Mouse (Mus musculus) intestine, embryonic 14.5 days (tissue): ENCODE results near the gene Celf6. TPM values are rescaled to one million over a fixed set of nuclear protein-coding genes. Genes with fewer than 3 reads are reported as not detected.

Source experiments
- ATAC-seq: fragments of 200-750 bp; cut with Nextera tagmentation; replicated peaks from 2 replicates; pipeline ENCODE4 v1.8.0; 2017; ENCODE audit warnings: low read depth, moderate number of reproducible peaks, moderate TSS enrichment, moderate library complexity; ENCODE audit not compliant: low FRiP score, low TSS enrichment
- DNase-seq: peaks from one replicate; pipeline ENCODE4 v3.0.0-alpha.2; 2018; ENCODE audit warnings: low spot score
- H3K27ac ChIP-seq: fragments of 300-500 bp; sonication (generic); 2 replicates; pipeline ENCODE4 v1.5.1; 2014; ENCODE audit warnings: low read depth, mild to moderate bottlenecking, control low read depth
- H3K27me3 ChIP-seq: fragments of 300-500 bp; sonication (generic); replicated peaks from 2 replicates; pipeline ENCODE4 v1.6.1; 2014; ENCODE audit warnings: low read length, control low read depth; ENCODE audit not compliant: control insufficient read depth, insufficient read depth
- H3K36me3 ChIP-seq: fragments of 300-500 bp; sonication (generic); 2 replicates; pipeline ENCODE4 v1.6.1; 2014; ENCODE audit warnings: low read length, control low read depth; ENCODE audit not compliant: control insufficient read depth, insufficient read depth
- H3K4me1 ChIP-seq: fragments of 300-500 bp; sonication (generic); replicated peaks from 2 replicates; pipeline ENCODE4 v1.6.1; 2014; ENCODE audit warnings: low read length, control low read depth, mixed read lengths; ENCODE audit not compliant: control insufficient read depth, insufficient read depth
- H3K4me2 ChIP-seq: fragments of 300-500 bp; sonication (generic); 2 replicates; pipeline ENCODE4 v1.6.1; 2014; ENCODE audit warnings: low read length
- H3K4me3 ChIP-seq: fragments of 300-500 bp; sonication (generic); 2 replicates; pipeline ENCODE4 v1.5.1; 2014; ENCODE audit warnings: low read depth, low read length, control low read depth, mixed read lengths
- H3K9ac ChIP-seq: fragments of 300-500 bp; sonication (generic); 2 replicates; pipeline ENCODE4 v1.6.1; 2014; ENCODE audit warnings: mild to moderate bottlenecking, low read length
- H3K9me3 ChIP-seq: fragments of 300-500 bp; sonication (generic); 2 replicates; pipeline ENCODE4 v1.6.1; 2016; ENCODE audit warnings: low read length, control low read depth; ENCODE audit not compliant: control insufficient read depth
- WGBS: fragments of 180-500 bp; shearing (Covaris S2); extraction: QIAGEN DNeasy Blood & Tissue Kit; methylation state at CpG from one replicate; pipeline ENCODE4 v1.1.7; 2014; 5-methylcytosine and 5-hydroxymethylcytosine counted together
- polyA plus RNA-seq: library from polyadenylated mRNA; unstranded; fragments of >200 nt; fragmentation: Nextera tagmentation; extraction: Ambion mirVana; gene quantifications from 2 replicates; pipeline ENCODE4 v1.2.1, GENCODE M21; 2014

The Celf6 gene
- polyA plus RNA-seq, 1 experiment from 2014 or later = 3.3 TPM

DNA sequence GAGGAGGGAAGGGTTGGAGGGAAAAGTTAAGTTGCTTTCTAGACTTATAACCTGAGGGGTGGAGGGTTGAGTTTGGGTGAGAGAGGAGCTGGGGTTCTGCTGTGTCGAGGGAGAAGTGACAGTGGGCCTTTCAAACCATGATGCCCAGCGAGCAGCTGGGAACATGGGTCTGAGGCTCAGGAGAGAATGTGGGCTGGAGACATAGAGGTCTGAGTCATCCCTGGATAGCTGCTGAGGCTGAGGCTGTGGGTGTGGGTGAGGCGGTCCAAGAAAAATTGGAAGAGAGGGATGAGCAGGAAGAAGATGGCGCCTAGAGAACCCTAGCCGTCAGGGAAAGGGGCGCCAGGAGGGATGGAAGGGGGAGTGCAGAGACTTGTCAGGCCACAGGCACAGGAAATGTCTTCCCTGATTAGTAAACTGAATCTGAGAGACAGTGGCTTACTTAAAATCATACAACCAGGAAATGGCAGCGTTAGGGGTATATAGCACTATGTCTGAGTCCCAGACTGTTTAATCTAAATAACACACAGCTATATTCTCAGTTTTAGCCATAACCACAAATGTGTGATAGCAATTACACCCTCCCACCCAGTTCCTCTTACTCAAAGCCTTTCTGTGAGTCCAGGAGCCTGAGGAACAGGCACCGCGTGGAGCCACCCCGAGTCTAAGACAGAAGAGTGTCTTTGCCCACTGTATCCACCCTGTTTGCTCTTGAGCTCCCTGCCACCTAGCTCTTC lies 12.2 kb downstream of the Celf6 start:
- Histone ChIP-seq H3K27me3 (0 out of 2 replicates have a peak, but pooled peaks cover 2% of the 10 kb centered on the region), H3K36me3 (no peaks in the 10 kb centered on the region), H3K4me2 (no peak overlapping the region), H3K4me3 (no peak overlapping the region), H3K27ac (no peak overlapping the region), H3K4me1 (no peaks in the 10 kb centered on the region), H3K9me3 (no peaks in the 10 kb centered on the region), H3K9ac (no peak overlapping the region)
- 68% methylated on average over 10 of the region's 10 CpGs for WGBS
- ATAC-seq (no peak), DNase-seq (no peak)

DNA sequence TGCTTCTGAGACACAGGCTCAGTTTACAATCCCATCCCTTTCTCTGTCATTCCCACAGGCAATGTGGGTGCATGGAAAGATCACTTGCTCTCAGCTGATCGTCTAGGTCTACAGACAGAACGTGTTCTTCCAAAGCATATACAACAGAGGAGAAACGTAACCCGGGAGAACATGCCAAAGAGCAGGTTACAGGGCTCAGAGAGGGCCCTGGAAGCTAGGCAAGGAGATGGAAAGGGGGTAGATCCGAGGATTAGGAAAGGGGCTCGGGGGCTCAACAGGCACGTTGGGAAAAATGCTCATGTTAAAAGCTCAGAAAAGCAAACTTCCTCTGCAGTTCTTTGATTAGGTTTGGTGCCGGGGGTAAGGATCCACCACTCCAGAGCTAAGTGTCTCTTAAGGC lies 23.9 kb downstream of the Celf6 start:
- WGBS = 71% methylated on average over 8 of the region's 8 CpGs
- H3K36me3 ChIP-seq = no peaks in the 10 kb centered on the region
- H3K4me3 ChIP-seq = no peak overlapping the region
- ATAC-seq = no peak
- DNase-seq = no peak
- no peaks in the 10 kb centered on the region for H3K4me1 ChIP-seq
- 0 out of 2 replicates have a peak, but pooled peaks cover 4% of the 10 kb centered on the region for H3K27me3 ChIP-seq
- no peak overlapping the region for H3K27ac ChIP-seq
- H3K4me2 ChIP-seq = no peak overlapping the region
- no peaks in the 10 kb centered on the region for H3K9me3 ChIP-seq
- no peak overlapping the region for H3K9ac ChIP-seq

DNA sequence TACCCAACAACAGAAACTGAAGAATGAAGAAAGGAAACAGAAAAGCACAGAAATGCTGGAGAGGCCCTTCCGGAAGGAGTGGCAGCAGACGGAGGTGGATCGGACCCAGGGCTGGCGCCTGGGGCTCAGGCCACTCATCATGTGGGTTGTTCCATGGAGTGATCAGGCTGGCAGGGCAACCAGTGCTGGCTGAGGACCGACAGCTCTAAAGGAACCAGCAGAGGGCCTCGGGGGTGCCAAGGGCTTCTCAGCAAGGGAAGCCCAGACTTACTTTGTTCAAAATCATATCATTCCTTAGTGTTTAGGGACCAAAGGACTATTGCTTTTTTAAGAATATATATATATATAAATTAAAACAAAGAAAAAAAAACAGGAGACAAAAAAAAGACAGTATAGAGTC lies 28.2 kb downstream of the Celf6 start:
- ATAC-seq = no peak
- H3K9me3 ChIP-seq = no peaks in the 10 kb centered on the region
- no peaks in the 10 kb centered on the region for H3K4me1 ChIP-seq
- WGBS = 58% methylated on average over 6 of the region's 6 CpGs
- H3K27ac ChIP-seq = no peak overlapping the region
- H3K27me3 ChIP-seq = 0 out of 2 replicates have a peak, but pooled peaks cover 4% of the 10 kb centered on the region
- H3K9ac ChIP-seq = no peak overlapping the region
- DNase-seq = no peak
- H3K4me3 ChIP-seq = no peak overlapping the region
- no peak overlapping the region for H3K4me2 ChIP-seq
- no peaks in the 10 kb centered on the region for H3K36me3 ChIP-seq

DNA sequence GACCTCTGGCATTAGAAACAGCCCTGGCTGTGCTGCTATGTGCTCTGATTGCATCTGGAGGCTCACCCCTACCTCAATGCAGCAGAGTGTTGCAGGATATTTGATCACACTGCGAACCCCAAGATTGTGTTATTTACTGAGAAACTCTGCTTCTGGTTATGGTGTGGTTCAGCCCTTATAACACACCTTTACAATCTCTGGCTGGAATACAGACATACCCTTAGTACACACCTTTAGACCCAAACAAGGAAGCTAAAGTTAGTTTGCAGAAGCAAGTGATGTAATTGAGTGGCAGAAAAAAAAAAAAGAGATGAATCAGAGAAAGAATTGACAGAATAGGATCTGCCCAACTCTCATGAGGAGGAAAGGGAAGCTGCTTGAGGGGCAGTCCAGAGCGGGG lies 33.2 kb downstream of the Celf6 start:
- no peak for DNase-seq
- ATAC-seq = no peak
- 79% methylated on average over 2 of the region's 2 CpGs for WGBS
- H3K4me1 ChIP-seq = no peaks in the 10 kb centered on the region
- H3K9ac ChIP-seq = no peak overlapping the region
- no peaks in the 10 kb centered on the region for H3K27me3 ChIP-seq
- no peak overlapping the region for H3K27ac ChIP-seq
- no peaks in the 10 kb centered on the region for H3K9me3 ChIP-seq
- H3K4me3 ChIP-seq = no peak overlapping the region
- H3K36me3 ChIP-seq = no peaks in the 10 kb centered on the region
- no peak overlapping the region for H3K4me2 ChIP-seq

DNA sequence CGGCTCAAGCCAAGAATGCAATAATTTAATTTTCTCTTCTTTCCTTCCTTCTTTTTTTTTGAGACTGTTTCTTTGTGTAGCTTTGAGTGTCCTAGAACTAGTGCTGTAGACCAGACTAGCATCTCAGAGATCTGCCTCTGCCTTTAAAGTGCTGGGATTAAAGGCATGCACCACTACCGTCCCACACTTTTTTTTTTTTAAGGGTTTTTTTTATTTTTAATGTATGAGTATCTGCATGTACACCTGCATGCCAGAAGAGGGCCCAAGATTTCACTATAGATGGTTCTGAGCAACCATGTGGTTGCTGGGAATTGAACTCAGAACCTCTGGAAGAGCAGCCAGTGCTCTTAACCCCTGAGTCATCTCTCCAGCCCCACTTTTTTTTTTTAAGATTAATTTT lies 38.1 kb downstream of the Celf6 start:
- Histone ChIP-seq H3K36me3 (no peaks in the 10 kb centered on the region), H3K4me2 (no peak overlapping the region), H3K27ac (no peak overlapping the region), H3K27me3 (no peaks in the 10 kb centered on the region), H3K9ac (no peak overlapping the region), H3K9me3 (no peaks in the 10 kb centered on the region), H3K4me3 (no peak overlapping the region), H3K4me1 (peaks cover 8% of the 10 kb centered on the region; the same call in 1 of the 2 replicates)
- no peak for ATAC-seq
- DNase-seq = no peak
- 85% methylated on average over 2 of the region's 2 CpGs for WGBS

DNA sequence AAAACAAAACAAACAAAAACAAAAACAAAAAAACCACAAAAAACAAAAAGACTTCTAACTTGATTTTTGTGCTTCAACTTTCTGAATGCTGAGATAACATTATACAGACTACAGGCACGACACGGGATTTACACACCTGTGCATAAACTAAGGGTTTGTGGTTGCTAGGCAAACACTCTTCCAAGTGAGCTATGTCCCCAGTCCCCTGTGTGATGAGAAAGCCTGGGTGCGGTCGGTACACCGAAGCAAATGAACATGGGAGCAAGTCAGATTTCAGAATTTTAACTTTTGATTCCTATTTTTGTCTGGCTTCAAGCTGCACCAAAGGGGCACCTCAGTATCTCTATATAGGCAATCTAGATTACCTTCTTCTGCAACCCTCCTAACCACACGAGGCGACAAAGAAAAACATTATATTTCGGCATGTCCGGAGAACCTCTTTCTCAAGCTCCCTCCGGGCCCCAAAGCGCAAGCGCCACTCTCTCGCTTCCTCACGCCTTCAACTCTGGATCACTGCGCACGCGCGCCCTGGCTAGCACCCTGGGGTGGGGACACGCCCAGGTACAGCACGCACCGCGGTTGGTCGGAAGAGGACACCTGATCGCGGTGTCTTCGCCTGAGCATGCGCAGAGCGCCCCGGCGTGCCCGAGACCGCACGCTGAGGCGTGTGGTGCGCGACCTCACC lies 39.0 kb downstream of the Celf6 start, which contains the start of gene Parp6:
Gene Parp6 (plus strand): TSS at position 663 of the 685 bp plus-strand sequence.
- ATAC-seq (peak; percentile 100), DNase-seq (peak; percentile 96)
- Histone ChIP-seq H3K9ac (peak within 1 kb of the TSS; percentile 73), H3K4me2 (peak within 1 kb of the TSS; percentile 62), H3K4me1 (peaks cover 8% of the 10 kb centered on the region; the same call in 1 of the 2 replicates), H3K9me3 (no peaks in the 10 kb centered on the region), H3K27me3 (no peaks in the 10 kb centered on the region), H3K4me3 (peak within 1 kb of the TSS; percentile 68), H3K27ac (peak within 1 kb of the TSS; percentile 69), H3K36me3 (0 out of 2 replicates have a peak, but pooled peaks cover under 1% of the 10 kb centered on the region)
- WGBS = under 1% methylated on average over 36 of the region's 36 CpGs

DNA sequence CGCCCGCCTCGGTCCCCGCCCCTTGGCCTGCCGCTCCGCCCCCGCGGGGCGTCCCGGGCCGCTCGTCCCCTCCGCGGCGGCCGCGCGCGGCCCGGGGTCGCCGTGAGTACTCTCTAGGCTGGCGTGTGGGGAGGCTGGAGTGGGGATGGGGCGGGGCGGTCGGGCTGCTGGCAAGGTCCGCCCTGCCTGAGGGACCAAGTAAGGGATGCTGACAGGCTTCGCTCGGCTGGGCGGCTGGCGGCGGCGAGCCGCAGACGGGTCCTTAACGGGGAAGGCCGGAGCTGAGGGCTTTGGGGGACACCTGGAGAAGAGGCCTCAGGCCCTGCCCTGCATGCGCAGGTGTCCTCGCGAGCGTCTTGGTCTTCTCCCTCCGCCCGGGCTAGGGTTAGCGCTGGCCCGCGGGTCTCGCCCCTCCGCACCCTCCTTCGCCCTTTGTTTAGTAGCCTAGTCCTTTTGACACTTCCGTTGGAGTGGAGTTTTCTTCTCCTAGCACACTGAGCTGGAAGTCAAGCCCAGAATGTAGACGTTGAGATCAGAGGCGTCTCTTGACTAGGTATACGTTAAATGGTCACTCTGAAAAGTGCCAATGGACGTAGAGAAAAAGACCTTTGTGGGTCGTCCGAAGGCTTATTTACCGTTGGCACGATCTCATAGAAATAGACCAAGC lies 39.7 kb downstream of the Celf6 start:
- ATAC-seq = peak; percentile 54; the same call in 1 of the 2 replicates
- peaks cover 8% of the 10 kb centered on the region; the same call in 1 of the 2 replicates for H3K4me1 ChIP-seq
- under 1% methylated on average over 58 of the region's 58 CpGs for WGBS

DNA sequence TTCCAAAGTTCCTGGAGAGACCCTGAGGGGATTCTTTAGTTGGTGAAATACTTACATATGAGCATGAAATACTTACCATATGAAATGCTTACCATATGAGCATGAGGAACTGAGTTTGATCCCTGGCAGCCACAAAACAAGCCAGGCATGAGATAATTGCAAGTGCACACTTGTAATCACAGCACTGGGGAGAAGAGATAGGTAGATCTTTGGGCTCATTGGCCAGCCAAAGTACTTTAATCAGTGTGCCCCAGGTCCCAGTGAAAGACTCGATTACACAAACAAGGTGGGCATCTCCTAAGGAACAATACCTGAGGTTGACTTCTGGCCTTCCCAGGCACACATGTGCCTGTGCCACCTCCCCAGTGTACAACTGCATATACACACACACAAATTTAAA lies 60.7 kb downstream of the Celf6 start:
- Histone ChIP-seq H3K4me1 (no peaks in the 10 kb centered on the region), H3K9me3 (no peaks in the 10 kb centered on the region), H3K36me3 (peaks cover 86% of the 10 kb centered on the region), H3K27ac (no peak overlapping the region), H3K4me3 (no peak overlapping the region), H3K4me2 (no peak overlapping the region), H3K27me3 (no peaks in the 10 kb centered on the region), H3K9ac (no peak overlapping the region)
- 94% methylated on average over 1 of the region's 1 CpGs for WGBS
- ATAC-seq = no peak
- DNase-seq = no peak

More for the DNA sequence above, 39.7 kb downstream of the Celf6 start:
- peak overlapping the region; percentile 69 for H3K27ac ChIP-seq
- no peaks in the 10 kb centered on the region for H3K9me3 ChIP-seq
- peak overlapping the region; percentile 68 for H3K4me3 ChIP-seq
- no peaks in the 10 kb centered on the region for H3K27me3 ChIP-seq
- peaks cover 7% of the 10 kb centered on the region for H3K36me3 ChIP-seq
- peak overlapping the region; percentile 73 for H3K9ac ChIP-seq
- peak overlapping the region; percentile 62 for H3K4me2 ChIP-seq
- DNase-seq = no peak
